Mouse (Mus musculus): ENCODE data around the gene Nudt1.
"Not testable (repeated sequence)": the region's sequence is repeated elsewhere in the genome, so short reads cannot be mapped to it uniquely, and the experiment has no call there.

The Nudt1 gene

GRCm38 (mm10) chr5:140350731-140351497 is 29.5 kb downstream of the Nudt1 start:
- Histone ChIP-seq H3K27me3 (ENCODE audit: insufficient read depth, low read length) (no peaks in the 10 kb centered on the region), H3K4me3 (replicated peaks; ENCODE audit: low read length) (no peak overlapping the region), H3K4me1 (replicated peaks; ENCODE audit: low read depth, low read length) (peaks cover 4% of the 10 kb centered on the region), H3K36me3 (ENCODE audit: insufficient read depth, low read length) (peaks cover 95% of the 10 kb centered on the region), H3K9me3 (ENCODE audit: low read length) (no peaks in the 10 kb centered on the region)
- no peak for TF ChIP-seq NANOG (IDR thresholded peaks at IDR 0.05; ENCODE audit: borderline replicate concordance, low read length)
- no peak for TF ChIP-seq CTCF (conservative IDR thresholded peaks at IDR 0.05; ENCODE audit: low read length)

GRCm38 (mm10) chr5:140352352-140352751 is 30.9 kb downstream of the Nudt1 start:
- Histone ChIP-seq H3K36me3 (ENCODE audit: insufficient read depth, low read length) (peaks cover 95% of the 10 kb centered on the region), H3K4me3 (replicated peaks; ENCODE audit: low read length) (no peak overlapping the region), H3K27me3 (ENCODE audit: insufficient read depth, low read length) (no peaks in the 10 kb centered on the region), H3K4me1 (replicated peaks; ENCODE audit: low read depth, low read length) (peaks cover 5% of the 10 kb centered on the region), H3K9me3 (ENCODE audit: low read length) (no peaks in the 10 kb centered on the region)
- TF ChIP-seq NANOG (IDR thresholded peaks at IDR 0.05; ENCODE audit: borderline replicate concordance, low read length) (no peak), CTCF (conservative IDR thresholded peaks at IDR 0.05; ENCODE audit: low read length) (no peak), POU5F1 (IDR thresholded peaks at IDR 0.05; ENCODE audit: borderline replicate concordance, low read length) (no peak)

GRCm38 (mm10) chr5:140355934-140356333 is 34.5 kb downstream of the Nudt1 start:
- peaks cover 32% of the 10 kb centered on the region for H3K4me1 ChIP-seq (replicated peaks; ENCODE audit: low read depth, low read length)
- peaks cover 93% of the 10 kb centered on the region for H3K36me3 ChIP-seq (ENCODE audit: insufficient read depth, low read length)
- no peak for TF ChIP-seq NANOG (IDR thresholded peaks at IDR 0.05; ENCODE audit: borderline replicate concordance, low read length)
- no peak for TF ChIP-seq CTCF (conservative IDR thresholded peaks at IDR 0.05; ENCODE audit: low read length)
- TF ChIP-seq POU5F1 (IDR thresholded peaks at IDR 0.05; ENCODE audit: borderline replicate concordance, low read length), result no peak
- no peaks in the 10 kb centered on the region for H3K9me3 ChIP-seq (ENCODE audit: low read length)
- H3K4me3 ChIP-seq (replicated peaks; ENCODE audit: low read length), result no peak overlapping the region
- H3K27me3 ChIP-seq (ENCODE audit: insufficient read depth, low read length), result no peaks in the 10 kb centered on the region

GRCm38 (mm10) chr5:140357466-140357865 is 36.0 kb downstream of the Nudt1 start:
- Histone ChIP-seq H3K36me3 (ENCODE audit: insufficient read depth, low read length) (peaks cover 87% of the 10 kb centered on the region), H3K27me3 (ENCODE audit: insufficient read depth, low read length) (no peaks in the 10 kb centered on the region), H3K4me1 (replicated peaks; ENCODE audit: low read depth, low read length) (peaks cover 38% of the 10 kb centered on the region), H3K4me3 (replicated peaks; ENCODE audit: low read length) (no peak overlapping the region), H3K9me3 (ENCODE audit: low read length) (no peaks in the 10 kb centered on the region)
- TF ChIP-seq NANOG (IDR thresholded peaks at IDR 0.05; ENCODE audit: borderline replicate concordance, low read length) (no peak), POU5F1 (IDR thresholded peaks at IDR 0.05; ENCODE audit: borderline replicate concordance, low read length) (no peak), CTCF (conservative IDR thresholded peaks at IDR 0.05; ENCODE audit: low read length) (no peak)

- Histone ChIP-seq H3K36me3 (ENCODE audit: insufficient read depth, low read length) (peaks cover 61% of the 10 kb centered on the region), H3K4me1 (replicated peaks; ENCODE audit: low read depth, low read length) (peaks cover 42% of the 10 kb centered on the region), H3K27me3 (ENCODE audit: insufficient read depth, low read length) (no peaks in the 10 kb centered on the region), H3K4me3 (replicated peaks; ENCODE audit: low read length) (no peak overlapping the region), H3K9me3 (ENCODE audit: low read length) (no peaks in the 10 kb centered on the region)
- TF ChIP-seq CTCF (conservative IDR thresholded peaks at IDR 0.05; ENCODE audit: low read length) (no peak), NANOG (IDR thresholded peaks at IDR 0.05; ENCODE audit: borderline replicate concordance, low read length) (no peak), POU5F1 (IDR thresholded peaks at IDR 0.05; ENCODE audit: borderline replicate concordance, low read length) (no peak)
Observed at GRCm38 (mm10) chr5:140359930-140360674, 38.6 kb downstream of the Nudt1 start.

- H3K4me1 ChIP-seq (replicated peaks; ENCODE audit: low read depth, low read length), result peaks cover 60% of the 10 kb centered on the region
- no peak for TF ChIP-seq POU5F1 (IDR thresholded peaks at IDR 0.05; ENCODE audit: borderline replicate concordance, low read length)
- TF ChIP-seq NANOG (IDR thresholded peaks at IDR 0.05; ENCODE audit: borderline replicate concordance, low read length), result no peak
- TF ChIP-seq CTCF (conservative IDR thresholded peaks at IDR 0.05; ENCODE audit: low read length), result no peak
- peaks cover 26% of the 10 kb centered on the region for H3K36me3 ChIP-seq (ENCODE audit: insufficient read depth, low read length)
- no peaks in the 10 kb centered on the region for H3K27me3 ChIP-seq (ENCODE audit: insufficient read depth, low read length)
- no peak overlapping the region for H3K4me3 ChIP-seq (replicated peaks; ENCODE audit: low read length)
- peaks cover 8% of the 10 kb centered on the region; the same call in 1 of the 2 replicates for H3K9me3 ChIP-seq (ENCODE audit: low read length)
Observed at GRCm38 (mm10) chr5:140364415-140364814, 43.0 kb downstream of the Nudt1 start.

GRCm38 (mm10) chr5:140368126-140368525 is 46.7 kb downstream of the Nudt1 start:
- not testable (repeated sequence) for H3K36me3 ChIP-seq (ENCODE audit: insufficient read depth, low read length); H3K27me3 ChIP-seq (ENCODE audit: insufficient read depth, low read length); H3K4me3 ChIP-seq (replicated peaks; ENCODE audit: low read length); H3K9me3 ChIP-seq (ENCODE audit: low read length)
- peaks cover 59% of the 10 kb centered on the region for H3K4me1 ChIP-seq (replicated peaks; ENCODE audit: low read depth, low read length)

GRCm38 (mm10) chr5:140368926-140369325 is 47.5 kb downstream of the Nudt1 start:
- Histone ChIP-seq H3K36me3 (ENCODE audit: insufficient read depth, low read length) (0 out of 2 replicates have a peak, but pooled peaks cover 7% of the 10 kb centered on the region), H3K9me3 (ENCODE audit: low read length) (peaks cover 8% of the 10 kb centered on the region; the same call in 1 of the 2 replicates), H3K27me3 (ENCODE audit: insufficient read depth, low read length) (no peaks in the 10 kb centered on the region), H3K4me1 (replicated peaks; ENCODE audit: low read depth, low read length) (peaks cover 66% of the 10 kb centered on the region), H3K4me3 (replicated peaks; ENCODE audit: low read length) (no peak overlapping the region)
- TF ChIP-seq NANOG (IDR thresholded peaks at IDR 0.05; ENCODE audit: borderline replicate concordance, low read length) (no peak), POU5F1 (IDR thresholded peaks at IDR 0.05; ENCODE audit: borderline replicate concordance, low read length) (no peak), CTCF (conservative IDR thresholded peaks at IDR 0.05; ENCODE audit: low read length) (no peak)
